Mouse (Mus musculus): ENCODE results near the gene Snorc. TPM values are rescaled to one million over a fixed set of nuclear protein-coding genes. Genes with fewer than 3 reads are reported as not detected.

Gene Snorc
- polyA plus RNA-seq, 1 experiment from 2014 or later = not detected

DNA sequence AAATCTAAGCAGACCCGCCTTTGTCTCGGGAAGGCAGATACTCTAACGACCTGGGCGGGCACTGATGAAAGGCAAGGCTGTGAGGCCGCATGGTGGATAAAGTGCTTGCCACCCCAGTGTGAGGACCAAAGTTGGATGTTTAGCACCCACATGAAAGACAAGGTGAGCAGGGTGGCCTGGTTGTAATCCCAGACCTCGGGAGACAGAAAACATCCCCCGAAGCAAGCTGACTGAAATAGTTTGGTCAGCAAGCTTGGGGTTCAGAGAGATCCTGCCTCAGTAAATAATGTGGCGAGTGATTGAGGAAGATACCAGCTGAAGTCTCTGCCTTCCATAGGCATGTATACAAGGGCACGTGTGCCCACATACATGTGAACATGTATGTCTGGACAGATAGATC lies 2.6 kb upstream of the Snorc start:
- Histone ChIP-seq H3K27ac (ENCODE audit: low read depth) (no peak overlapping the region), H3K4me2 (no peak overlapping the region), H3K9ac (no peak overlapping the region), H3K4me1 (ENCODE audit: insufficient read depth) (no peaks in the 10 kb centered on the region), H3K4me3 (ENCODE audit: low read depth, low read length) (no peak overlapping the region), H3K36me3 (ENCODE audit: insufficient read depth) (no peaks in the 10 kb centered on the region), H3K9me3 (ENCODE audit: low read depth, low read length) (no peaks in the 10 kb centered on the region), H3K27me3 (ENCODE audit: insufficient read depth, low read length) (no peaks in the 10 kb centered on the region)
- no peak for TF ChIP-seq CTCF (IDR thresholded peaks at IDR 0.05; ENCODE audit: low read depth)
- WGBS = 72% methylated on average over 9 of the region's 9 CpGs
- no peak for ATAC-seq (ENCODE audit: insufficient read depth)
- no peak for DNase-seq

DNA sequence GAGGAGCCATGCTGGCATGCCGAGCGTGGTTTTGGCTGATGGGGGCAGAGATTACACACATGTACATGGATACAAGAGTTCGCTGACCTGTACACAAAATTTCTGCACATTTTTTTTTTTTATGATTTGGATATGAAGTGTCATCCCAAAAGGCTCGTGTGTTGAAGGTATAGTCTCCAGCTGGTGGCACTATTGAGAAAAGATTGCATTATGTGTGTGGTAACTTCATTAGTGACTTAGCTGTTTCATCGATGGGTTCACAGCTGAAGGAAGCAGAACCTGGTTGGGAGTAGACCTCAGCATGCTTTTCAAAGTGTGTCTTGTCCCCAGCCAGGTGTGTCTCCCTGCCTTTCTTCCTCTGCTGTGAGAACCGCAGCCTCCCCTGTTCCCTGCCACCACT lies 1.8 kb upstream of the Snorc start:
- Histone ChIP-seq H3K4me3 (ENCODE audit: low read depth, low read length) (no peak overlapping the region), H3K9ac (no peak overlapping the region), H3K36me3 (ENCODE audit: insufficient read depth) (no peaks in the 10 kb centered on the region), H3K4me1 (ENCODE audit: insufficient read depth) (no peaks in the 10 kb centered on the region), H3K4me2 (no peak overlapping the region), H3K27ac (ENCODE audit: low read depth) (no peak overlapping the region), H3K9me3 (ENCODE audit: low read depth, low read length) (no peaks in the 10 kb centered on the region), H3K27me3 (ENCODE audit: insufficient read depth, low read length) (no peaks in the 10 kb centered on the region)
- DNase-seq (peak; percentile 47), ATAC-seq (ENCODE audit: insufficient read depth) (no peak)
- 0 out of 2 replicates have a peak, but pooled peaks have one; percentile 33 for TF ChIP-seq CTCF (IDR thresholded peaks at IDR 0.05; ENCODE audit: low read depth)
- WGBS = 67% methylated on average over 6 of the region's 6 CpGs

DNA sequence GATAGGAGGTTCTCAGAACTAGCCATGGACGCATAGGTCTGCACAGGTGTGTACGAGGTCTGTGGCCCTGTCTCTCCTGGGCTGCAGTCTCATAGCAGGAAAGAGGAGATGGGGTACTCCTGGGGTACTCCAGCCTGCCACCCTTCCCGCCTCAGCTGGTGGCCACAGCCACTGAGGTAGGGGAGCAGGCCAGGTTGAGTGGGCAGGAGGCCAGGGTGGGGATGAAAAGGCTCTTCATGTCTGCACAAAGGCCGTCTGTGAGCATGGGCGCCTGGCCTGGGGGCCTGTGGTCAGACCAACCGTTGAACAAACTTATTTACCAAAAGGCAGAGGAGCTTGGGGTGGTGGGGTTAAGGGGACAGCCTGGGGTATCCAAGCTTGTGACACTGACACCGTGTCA lies 1.8 kb downstream of the Snorc start:
- no peak for DNase-seq
- TF ChIP-seq CTCF (IDR thresholded peaks at IDR 0.05; ENCODE audit: low read depth) = no peak

DNA sequence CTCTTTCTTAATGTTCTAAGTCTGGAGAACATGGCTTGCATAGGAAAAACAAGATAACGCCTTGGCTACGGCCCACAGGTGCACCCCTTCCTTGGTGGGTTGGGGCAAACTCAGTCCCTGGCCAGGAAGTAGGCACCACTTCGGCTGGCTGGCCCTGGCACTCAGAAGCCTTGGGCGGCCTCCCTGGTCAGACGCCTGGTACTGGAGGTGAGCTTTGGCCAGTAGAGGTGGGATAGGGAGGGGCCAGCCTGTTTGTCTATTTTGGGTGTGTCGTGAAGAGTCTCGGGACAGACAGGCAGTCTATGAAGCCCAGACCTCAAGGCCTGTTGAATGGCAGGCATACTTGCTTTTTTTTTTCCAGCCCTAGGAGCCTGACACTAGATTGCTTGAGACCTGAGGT lies 2.5 kb downstream of the Snorc start:
- Histone ChIP-seq H3K27me3 (ENCODE audit: insufficient read depth, low read length) (peaks cover 26% of the 10 kb centered on the region), H3K27ac (ENCODE audit: low read depth) (no peak overlapping the region)

More for the DNA sequence above, 1.8 kb downstream of the Snorc start:
- H3K9me3 ChIP-seq (ENCODE audit: low read depth, low read length) = no peaks in the 10 kb centered on the region
- no peaks in the 10 kb centered on the region for H3K36me3 ChIP-seq (ENCODE audit: insufficient read depth)
- ATAC-seq (ENCODE audit: insufficient read depth) = no peak
- peaks cover 26% of the 10 kb centered on the region for H3K27me3 ChIP-seq (ENCODE audit: insufficient read depth, low read length)
- 69% methylated on average over 7 of the region's 7 CpGs for WGBS
- H3K4me2 ChIP-seq = no peak overlapping the region
- H3K9ac ChIP-seq = no peak overlapping the region
- no peak overlapping the region for H3K27ac ChIP-seq (ENCODE audit: low read depth)
- no peaks in the 10 kb centered on the region for H3K4me1 ChIP-seq (ENCODE audit: insufficient read depth)
- no peak overlapping the region for H3K4me3 ChIP-seq (ENCODE audit: low read depth, low read length)

DNA sequence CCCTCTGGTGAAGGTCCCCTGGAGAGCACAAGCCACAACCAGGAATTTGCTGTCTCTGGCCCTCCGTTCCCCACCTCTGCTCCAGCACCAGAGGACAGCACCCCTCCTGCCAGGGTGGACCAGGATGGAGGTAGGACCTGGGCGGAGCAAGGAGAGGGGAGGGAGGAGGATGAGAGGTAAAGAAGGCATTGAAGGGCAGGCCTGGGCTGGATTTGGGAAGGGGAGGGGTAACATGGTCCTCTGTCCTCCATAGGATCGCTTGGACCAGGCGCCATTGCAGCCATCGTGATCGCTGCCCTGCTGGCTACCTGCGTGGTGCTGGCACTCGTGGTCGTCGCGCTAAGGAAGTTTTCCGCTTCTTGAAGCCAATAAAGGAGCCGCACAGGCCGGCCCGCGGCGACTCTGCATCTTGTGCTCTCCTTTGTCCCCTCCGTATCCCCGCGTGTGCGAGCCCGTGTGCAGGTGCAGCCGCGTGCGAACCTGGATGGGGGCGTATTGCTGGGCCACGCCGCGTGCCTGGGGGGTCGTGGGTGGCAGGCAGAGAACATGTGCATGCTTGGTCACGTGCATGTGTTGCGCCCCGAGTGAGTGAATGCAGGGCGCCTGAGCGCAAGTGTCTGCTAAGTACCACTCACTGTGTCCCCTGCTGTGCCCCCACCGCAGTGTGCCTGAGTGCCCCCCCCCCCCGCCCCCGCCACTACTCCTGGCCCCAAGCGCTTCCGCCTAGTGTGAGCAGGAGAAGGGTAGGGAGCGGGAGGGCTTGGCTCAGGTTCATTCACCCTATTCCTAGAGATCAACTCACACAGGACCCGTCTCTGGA lies 5.2 kb downstream of the Snorc start:
- Histone ChIP-seq H3K4me1 (ENCODE audit: insufficient read depth) (no peaks in the 10 kb centered on the region), H3K36me3 (ENCODE audit: insufficient read depth) (no peaks in the 10 kb centered on the region), H3K9me3 (ENCODE audit: low read depth, low read length) (no peaks in the 10 kb centered on the region), H3K27me3 (ENCODE audit: insufficient read depth, low read length) (peaks cover 26% of the 10 kb centered on the region), H3K27ac (ENCODE audit: low read depth) (no peak overlapping the region), H3K4me3 (ENCODE audit: low read depth, low read length) (peak overlapping the region; percentile 16; the same call in 1 of the 2 replicates), H3K9ac (no peak overlapping the region), H3K4me2 (peak overlapping the region; percentile 60)
- DNase-seq = no peak
- WGBS = 3% methylated on average over 42 of the region's 42 CpGs
- ATAC-seq (ENCODE audit: insufficient read depth) = no peak
- no peak for TF ChIP-seq CTCF (IDR thresholded peaks at IDR 0.05; ENCODE audit: low read depth)

More for the DNA sequence above, 2.5 kb downstream of the Snorc start:
- Histone ChIP-seq H3K4me1 (ENCODE audit: insufficient read depth) (no peaks in the 10 kb centered on the region), H3K4me3 (ENCODE audit: low read depth, low read length) (no peak overlapping the region), H3K9me3 (ENCODE audit: low read depth, low read length) (no peaks in the 10 kb centered on the region), H3K9ac (no peak overlapping the region), H3K4me2 (no peak overlapping the region), H3K36me3 (ENCODE audit: insufficient read depth) (no peaks in the 10 kb centered on the region)
- DNase-seq = no peak
- no peak for TF ChIP-seq CTCF (IDR thresholded peaks at IDR 0.05; ENCODE audit: low read depth)
- 78% methylated on average over 7 of the region's 7 CpGs for WGBS
- ATAC-seq (ENCODE audit: insufficient read depth) = no peak

DNA sequence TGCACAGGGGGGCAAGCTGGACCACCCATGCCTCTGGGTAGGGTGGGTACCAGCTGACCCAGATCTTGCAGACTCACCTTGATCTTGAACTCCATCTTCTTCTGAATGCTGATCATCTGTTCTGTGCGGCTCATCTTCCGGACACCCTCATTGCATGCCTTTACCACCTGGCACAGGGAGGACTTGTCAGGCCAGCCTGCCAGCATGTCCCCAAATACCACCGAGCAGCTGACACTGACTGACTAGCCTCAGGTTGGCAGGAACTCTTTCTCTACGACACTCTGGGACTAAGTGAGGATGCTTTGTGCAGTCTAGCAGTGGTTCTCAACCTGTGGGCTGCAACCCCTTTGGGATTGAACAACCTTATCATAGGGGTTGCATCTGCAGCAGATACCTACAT lies 12.5 kb downstream of the Snorc start:
- 81% methylated on average over 4 of the region's 4 CpGs for WGBS
- Histone ChIP-seq H3K4me3 (ENCODE audit: low read depth, low read length) (no peak overlapping the region), H3K9me3 (ENCODE audit: low read depth, low read length) (no peaks in the 10 kb centered on the region), H3K4me2 (no peak overlapping the region), H3K4me1 (ENCODE audit: insufficient read depth) (no peaks in the 10 kb centered on the region), H3K27ac (ENCODE audit: low read depth) (no peak overlapping the region), H3K36me3 (ENCODE audit: insufficient read depth) (no peaks in the 10 kb centered on the region), H3K9ac (no peak overlapping the region), H3K27me3 (ENCODE audit: insufficient read depth, low read length) (no peaks in the 10 kb centered on the region)
- ATAC-seq (ENCODE audit: insufficient read depth) = no peak
- no peak for TF ChIP-seq CTCF (IDR thresholded peaks at IDR 0.05; ENCODE audit: low read depth)
- no peak for DNase-seq

DNA sequence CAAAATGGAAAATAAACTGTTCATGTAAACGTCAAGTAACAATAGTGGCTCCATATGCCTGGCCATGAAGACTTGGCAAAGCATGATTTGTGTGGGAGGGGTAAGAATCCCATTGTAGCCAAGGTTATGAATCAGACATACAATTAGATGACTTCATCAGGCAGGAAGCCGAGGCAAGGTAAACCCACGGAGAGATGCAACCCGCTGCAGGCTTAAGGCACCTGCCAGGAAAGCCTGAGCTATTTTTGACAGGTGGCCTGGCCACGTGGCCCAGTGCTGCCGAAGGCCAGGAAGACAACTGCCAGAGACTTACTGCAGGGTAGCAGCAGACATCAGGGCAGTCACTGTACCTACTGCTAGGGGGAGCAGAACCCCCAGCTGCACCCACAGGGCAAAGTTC lies 16.3 kb downstream of the Snorc start:
- no peaks in the 10 kb centered on the region for H3K4me1 ChIP-seq (ENCODE audit: insufficient read depth)
- H3K36me3 ChIP-seq (ENCODE audit: insufficient read depth) = no peaks in the 10 kb centered on the region
- no peak overlapping the region for H3K9ac ChIP-seq
- DNase-seq = no peak
- no peaks in the 10 kb centered on the region for H3K9me3 ChIP-seq (ENCODE audit: low read depth, low read length)
- no peak overlapping the region for H3K4me2 ChIP-seq
- no peak for TF ChIP-seq CTCF (IDR thresholded peaks at IDR 0.05; ENCODE audit: low read depth)
- WGBS = 45% methylated on average over 6 of the region's 6 CpGs
- no peak overlapping the region for H3K4me3 ChIP-seq (ENCODE audit: low read depth, low read length)
- ATAC-seq (ENCODE audit: insufficient read depth) = no peak
- no peak overlapping the region for H3K27ac ChIP-seq (ENCODE audit: low read depth)
- H3K27me3 ChIP-seq (ENCODE audit: insufficient read depth, low read length) = no peaks in the 10 kb centered on the region
